Mouse (Mus musculus): Measurements from ENCODE around the gene Agrp.

Gene Agrp

DNA sequence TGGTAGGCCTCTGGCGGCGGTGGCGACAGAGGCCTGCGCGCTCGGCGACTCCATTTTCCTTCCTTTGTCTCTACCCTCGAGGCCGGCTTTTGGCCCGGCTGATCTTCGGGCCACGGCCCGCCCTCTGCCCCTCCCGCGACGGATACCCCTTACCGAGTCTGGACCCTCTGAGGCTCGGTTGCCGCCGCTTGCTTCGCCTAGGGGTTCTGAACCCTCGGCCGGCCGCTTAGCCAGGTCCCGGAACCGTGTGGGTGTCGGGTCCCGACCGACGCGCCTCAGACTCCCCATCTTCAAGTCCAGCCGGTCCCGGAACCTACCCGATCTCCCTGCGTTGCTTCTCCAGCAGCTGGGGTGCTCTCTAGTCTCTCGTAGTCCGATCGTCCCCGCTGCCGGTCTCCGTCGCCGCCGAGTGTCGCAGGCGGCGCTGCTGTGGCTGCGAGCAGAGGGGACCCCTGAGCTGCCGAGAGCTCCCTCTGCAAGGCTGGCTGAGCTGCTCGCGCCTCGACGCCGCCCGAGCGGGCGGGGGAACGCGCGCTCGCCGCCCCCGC is at the start of gene Agrp:
Gene Agrp, minus strand, starts transcription at position 431 of the 548 bp plus-strand sequence.
- peak; percentile 15 for DNase-seq (ENCODE audit: low spot score)

DNA sequence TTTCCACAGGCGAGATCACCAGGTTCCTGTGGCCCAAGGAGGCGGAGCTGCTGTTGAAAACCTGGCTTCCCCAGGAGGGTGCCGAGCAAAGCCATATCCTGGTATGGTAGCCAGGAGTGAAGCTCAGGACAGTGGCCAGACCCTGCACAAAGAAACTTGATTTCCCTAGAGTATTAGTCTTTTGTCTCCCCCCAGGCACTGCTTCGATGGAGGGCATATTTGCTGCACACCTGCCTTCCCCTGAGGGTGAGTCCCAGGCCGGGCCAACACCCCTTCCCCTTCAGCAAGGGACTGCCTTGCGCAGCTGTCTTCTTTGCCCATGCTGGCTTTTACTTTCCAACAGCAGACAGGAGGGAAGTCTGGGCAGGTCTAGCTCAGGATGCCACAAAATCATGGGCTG is 49.4 kb upstream of the Agrp start:
- DNase-seq (ENCODE audit: low spot score) = no peak

DNA sequence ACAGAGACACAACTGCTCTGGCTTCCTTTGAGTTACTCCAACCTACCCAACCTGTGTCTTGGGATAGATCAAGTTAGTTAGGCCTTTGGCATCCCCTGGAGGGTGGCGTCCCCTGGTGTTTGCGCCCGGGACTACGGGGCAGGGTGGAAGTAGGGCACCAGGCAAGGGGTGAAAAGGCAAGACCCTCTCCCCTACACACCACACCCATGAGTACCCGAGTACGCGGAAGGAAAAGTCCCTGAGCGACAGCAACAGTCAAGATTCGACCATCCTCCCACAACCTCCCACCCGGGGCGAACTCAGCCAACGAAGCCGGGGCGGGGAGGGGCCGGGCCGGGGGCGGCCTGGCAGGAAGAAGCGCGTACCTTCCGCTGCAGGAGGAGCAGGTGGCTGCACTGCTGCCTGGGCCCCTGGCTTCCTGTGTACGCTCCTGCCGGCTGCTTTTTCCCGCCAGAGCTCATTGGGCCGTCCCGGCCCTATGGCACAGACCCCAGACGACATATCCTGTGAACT is 48.7 kb upstream of the Agrp start, which contains the start of gene Carmil2:
Gene Carmil2, plus strand, starts transcription at position 479 of the 513 bp plus-strand sequence.
- no peak for DNase-seq (ENCODE audit: low spot score)

DNA sequence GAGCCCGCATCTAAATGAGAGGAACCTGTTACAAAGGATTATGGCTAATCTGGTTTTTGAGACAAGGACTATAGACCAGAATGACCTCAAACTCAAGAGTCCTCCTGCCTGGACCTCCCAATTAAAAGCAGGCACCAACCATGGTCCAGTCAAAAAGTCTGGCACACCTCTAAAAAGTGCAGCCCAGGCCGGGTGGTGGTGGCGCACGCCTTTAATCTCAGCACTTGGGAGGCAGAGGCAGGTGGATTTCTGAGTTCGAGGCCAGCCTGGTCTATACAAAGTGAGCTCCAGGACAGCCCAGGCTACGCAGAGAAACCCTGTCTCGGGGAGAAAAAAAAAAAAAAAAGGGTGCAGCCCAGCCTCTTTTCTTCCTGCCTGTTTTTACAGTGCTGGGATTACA is 48.1 kb upstream of the Agrp start:
- no peak for DNase-seq (ENCODE audit: low spot score)

DNA sequence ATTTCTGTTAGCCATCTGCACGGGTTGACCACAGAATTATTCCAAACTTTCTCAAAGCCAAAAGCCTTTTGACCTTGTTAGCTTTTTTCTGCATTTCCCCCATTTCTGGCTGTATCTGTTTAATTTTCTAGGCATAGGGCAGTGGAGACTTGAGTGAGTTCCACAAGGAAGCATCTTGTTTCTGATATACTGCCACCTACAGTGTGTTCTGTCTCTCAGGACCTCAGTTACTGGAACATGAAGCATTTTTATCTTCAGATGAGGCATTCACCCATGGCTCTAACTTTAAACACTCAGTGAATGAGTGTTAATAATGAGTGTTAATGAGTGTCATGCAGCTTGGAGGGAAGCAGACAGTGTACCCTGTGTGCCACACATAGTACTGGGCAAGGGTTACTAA is 40.7 kb upstream of the Agrp start:
- DNase-seq (ENCODE audit: low spot score) = no peak

DNA sequence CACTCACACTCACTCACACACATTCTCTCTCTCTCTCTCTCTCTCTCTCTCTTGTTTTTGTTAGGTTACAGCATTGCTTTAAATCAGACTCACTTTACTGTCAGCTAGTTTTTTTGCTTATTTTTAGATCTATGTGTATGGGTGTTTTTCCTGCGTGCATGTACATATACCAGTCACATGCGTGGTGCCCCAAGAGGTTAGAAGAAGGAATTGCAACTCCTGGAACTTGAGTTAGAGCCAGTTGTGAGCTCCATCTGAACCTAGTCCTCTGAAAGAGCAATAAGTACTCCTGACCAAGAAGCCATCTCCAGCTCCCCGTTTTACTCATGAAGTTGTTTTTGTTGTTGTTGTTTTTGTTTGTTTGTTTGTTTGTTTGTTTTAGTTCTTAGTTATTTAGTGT is 24.0 kb upstream of the Agrp start:
- no peak for DNase-seq (ENCODE audit: low spot score)

DNA sequence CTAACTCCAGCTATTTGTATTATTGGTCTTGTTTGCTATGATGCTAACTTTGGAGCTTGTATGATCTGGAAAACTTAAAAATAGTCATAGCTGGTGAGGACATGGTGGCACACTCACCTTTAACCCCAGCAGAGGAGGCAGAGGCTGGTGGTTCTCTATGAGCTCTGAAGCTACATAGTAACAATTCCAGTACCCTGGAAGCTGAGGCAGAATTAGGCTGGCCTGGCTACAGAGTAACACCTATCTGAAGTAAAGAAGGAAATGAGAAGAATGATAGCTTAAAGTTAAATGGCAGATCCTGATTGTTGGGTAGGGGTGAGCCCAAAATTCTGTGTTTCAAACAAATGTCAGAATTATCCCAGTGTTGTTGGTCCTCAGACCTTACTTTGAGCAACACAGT is 20.4 kb upstream of the Agrp start:
- DNase-seq (ENCODE audit: low spot score) = no peak

DNA sequence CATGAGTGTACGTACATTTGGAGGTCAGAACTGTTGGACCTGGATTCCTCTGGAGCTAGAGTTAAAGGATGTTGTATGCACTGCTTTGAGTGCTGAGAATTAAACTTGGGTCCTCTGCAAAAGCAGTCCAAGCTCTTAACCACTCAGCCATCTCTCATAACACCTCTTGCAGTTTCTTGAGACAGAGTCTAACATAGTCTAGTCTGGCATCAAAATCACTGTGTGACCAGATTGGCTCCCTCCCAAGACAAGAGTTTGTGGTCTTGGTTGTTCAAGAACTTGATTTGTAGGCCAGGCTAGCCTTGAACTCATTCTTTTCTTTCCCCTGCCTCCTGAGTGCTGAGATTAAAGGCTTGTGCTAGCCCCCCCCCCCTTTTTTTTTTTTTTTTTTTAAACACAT is 11.7 kb upstream of the Agrp start:
- no peak for DNase-seq (ENCODE audit: low spot score)

DNA sequence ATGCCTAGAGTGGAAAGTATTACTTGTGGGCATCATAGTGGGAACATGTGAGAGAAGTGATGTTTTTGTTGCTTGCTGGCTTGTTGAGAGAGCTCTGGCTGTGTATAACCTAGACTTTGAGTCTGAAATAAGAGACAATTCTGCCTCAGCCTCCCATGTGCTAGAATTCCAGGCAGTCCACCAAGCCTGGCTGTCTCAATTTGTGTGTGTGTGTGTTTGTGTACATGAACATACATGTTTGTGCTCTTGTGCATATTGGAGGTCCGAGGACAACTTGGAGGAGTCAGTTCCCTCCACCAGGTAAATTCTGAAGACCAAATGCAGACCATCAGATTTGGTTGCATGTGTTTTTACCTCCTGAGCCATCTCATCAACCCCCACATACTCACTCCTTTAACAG is 8.0 kb upstream of the Agrp start:
- no peak for DNase-seq (ENCODE audit: low spot score)

DNA sequence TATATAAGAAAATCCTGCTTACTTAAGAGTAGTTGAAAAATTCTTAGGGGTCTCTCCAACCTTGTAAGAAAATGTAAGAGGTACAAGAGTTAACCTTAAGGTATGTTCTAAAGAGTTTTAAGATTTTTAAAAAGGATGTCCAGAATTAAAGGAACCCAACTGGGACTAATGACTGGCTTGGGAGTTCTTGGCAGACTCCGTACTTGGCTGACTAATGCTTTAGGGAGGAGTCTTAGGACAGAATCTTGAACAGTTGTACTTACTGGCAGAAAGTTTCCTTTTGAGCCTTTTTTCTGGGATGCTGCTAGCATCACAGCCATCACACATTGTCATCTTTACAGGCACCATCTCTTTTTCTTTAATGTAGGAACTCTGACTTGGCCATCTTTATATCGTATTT is 3.3 kb upstream of the Agrp start:
- DNase-seq (ENCODE audit: low spot score) = no peak

DNA sequence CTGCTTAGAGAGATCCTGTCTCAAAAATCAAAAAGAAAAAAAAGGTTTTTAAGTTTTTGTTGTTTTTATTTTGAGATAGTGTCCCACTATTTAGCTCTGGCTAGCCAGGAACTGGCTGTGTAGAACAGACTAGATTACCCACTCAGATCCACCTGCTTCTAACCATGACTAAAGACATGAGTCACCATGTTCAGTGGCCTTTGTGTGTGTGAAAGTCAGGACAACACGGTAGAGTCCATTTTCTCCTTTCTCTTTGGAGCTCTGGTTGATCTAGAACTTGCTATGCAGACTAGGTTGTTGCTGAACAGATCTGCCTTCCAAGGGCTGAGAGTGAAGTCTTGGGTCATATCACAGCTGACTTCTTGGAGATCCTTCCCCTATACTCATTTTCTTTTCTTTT is 2.6 kb upstream of the Agrp start:
- no peak for DNase-seq (ENCODE audit: low spot score)

DNA sequence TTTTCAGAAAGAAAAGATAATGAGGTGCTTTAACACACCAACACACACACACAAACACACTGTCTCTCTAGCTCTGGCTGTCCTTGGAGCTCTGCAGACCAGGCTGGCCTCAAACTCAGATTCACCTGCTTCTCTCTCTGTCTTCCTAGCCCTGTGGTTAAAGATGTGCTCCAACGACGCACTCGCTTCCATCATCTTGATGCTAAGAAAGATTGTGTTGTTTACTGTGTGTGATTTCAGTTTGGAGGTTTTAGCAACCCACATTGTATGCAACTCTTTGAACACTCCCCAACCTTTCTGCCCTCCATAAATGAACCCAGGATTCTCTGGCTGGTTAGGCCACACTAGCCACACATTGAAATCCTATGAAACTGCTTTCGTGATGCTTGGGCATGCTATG is 1.3 kb upstream of the Agrp start:
- no peak for DNase-seq (ENCODE audit: low spot score)

DNA sequence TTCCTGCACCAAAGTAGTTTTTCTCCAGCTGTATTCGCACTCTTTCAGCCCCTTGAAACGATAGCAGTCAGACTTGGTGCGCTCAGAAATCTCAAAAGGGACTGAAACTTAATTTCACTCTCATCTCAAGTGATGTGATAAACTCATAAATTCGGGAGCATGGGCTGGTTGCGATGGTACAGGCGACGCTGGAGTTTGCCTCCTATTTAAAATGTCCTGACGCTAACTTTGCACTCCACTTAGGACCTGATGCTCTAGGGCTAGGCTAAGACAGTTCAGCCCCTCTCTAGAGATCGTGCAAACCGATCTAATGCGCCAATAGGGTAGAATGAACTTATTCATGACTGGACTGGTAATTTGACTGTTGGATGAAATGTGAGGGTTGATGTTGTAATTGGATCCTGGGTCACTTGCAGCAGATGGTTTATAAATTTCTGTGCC is 428 bp upstream of the Agrp start:
- no peak for DNase-seq (ENCODE audit: low spot score)

DNA sequence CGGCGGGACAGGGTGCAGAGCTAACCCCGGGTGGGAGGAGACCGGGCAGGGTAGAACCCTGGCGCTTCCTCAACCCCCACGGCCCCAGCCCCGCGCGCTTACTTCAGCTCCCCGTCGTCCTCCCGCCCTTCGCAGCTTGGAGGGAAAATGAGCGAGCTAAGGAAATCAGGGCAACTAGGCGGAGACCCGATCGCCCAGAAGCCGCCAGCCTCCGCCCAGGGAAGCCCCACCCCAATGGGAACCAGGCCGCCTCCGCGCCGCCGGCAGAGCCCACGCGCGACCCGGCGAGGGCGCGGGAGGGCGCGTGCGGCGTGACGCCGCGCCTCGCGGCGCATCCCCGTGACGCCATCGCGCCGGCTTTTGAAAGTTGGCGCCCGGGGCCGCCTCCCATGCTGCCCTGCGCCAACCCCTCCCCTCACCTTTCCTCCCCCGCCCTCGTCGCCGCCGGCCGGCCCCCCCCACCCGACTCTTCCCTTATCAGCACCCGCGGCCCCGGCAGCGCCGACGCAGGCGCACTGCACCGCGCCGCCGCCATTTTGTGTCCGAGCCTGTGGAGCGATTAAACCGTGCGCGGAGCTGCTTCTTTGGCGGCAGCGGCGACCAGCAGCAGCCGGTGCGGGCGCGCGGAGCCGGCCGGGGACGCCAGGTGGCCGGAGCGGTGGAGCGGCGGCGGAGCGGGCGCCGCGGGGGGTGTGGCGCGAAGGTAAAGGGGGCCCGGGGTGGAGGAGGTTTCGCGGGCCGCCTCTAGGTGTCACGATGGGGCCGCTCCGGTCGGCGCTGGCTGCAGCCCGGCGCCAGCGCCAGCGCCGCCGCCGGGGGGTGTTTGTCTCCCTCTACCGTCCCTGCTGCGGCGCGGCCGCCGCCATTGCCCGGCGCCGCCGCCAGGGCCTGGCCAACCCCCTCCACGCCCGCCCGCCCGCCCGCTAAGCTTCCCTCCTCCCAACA is 903 bp downstream of the Agrp start, which contains the start of gene Ctcf:
Gene Ctcf, plus strand, starts transcription at position 551 of the 945 bp plus-strand sequence.
- DNase-seq (ENCODE audit: low spot score) = peak; percentile 81

DNA sequence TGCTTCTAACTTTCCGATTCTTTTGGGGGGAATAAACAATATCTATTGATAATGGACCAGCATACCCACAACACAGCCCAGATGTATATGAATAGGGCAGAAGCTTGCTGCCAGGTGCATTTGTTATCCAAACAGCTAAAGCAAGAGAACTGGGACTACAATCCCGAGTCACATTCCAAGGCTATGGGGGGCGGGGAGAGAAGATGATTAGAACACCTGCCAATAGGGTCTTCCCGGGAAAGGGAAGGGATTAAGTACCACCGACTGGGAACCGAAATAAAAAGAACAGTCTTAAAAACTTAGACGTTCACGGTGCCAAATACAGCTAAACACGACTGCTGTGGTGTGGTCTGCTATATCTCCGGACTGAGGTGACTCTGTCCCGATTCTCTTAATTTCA is 1.7 kb downstream of the Agrp start:
- no peak for DNase-seq (ENCODE audit: low spot score)

DNA sequence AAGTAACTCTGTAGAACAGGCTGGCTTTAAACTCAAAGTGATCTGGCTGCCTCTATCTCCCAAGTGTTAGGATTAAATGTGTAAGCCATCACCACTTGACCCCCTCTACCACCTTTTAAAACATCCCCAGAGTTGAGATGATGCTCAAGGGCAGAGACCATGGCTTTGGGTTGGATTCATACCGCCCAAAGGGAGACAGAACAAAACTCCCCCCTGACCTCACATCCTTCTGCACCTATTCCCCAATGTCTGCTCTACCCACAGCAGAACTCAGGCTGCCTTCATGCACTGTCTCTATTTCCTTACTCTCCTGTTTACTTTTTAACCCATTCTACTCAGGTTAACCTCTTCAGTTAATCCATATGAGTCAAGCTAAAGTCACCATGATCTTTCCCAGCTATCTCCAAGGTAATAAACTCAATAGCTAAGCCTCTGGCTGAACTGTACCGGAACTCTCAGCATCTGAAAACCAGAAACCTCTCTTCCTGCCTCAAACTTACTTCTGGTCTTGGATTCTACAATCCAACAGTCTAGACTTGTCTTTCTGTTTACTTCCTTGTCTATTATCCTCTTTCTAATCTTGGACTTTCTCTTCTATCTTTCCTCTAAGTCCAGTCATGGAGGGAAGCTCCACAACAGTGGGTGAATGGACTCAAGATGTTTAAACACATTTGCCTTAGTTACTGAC is 2.3 kb downstream of the Agrp start:
- DNase-seq (ENCODE audit: low spot score) = no peak

DNA sequence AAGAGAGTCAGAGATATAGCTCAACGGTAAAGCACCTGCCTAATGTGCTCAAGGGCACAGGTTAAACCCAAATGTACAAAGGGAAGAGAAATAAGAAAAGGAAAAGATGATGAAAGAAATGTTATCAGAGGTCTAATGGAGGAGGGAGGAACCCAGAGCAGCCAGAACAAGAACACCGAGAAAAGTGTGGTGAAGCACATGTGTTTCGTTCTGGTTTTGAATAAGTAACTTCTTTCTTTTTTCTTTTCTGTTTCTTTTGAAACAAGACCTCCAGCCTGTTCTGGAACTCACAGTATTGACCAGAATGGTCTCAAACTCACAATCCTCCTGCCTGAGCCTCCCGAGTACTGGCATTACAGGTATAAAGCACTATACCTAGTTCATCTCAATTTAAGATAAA is 7.9 kb downstream of the Agrp start:
- DNase-seq (ENCODE audit: low spot score) = no peak

DNA sequence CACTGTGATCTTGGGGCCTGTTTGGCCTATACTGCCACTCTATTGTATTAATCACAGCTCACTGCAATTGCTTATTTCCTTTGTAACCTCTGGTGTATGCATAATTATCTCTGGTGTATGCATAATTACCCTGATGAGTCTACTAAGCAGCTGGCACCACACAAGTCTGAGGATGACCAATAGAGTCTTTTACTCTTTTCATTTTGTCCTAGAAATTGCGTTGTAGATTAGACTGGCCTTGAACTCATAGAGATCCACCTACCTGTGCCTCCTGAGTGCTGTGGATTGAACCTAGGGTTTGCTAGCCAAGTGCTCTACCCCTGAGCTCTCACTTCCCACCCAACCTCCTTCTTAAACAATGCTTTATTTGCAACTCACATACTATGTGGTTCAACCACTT is 11.1 kb downstream of the Agrp start:
- DNase-seq (ENCODE audit: low spot score) = no peak

DNA sequence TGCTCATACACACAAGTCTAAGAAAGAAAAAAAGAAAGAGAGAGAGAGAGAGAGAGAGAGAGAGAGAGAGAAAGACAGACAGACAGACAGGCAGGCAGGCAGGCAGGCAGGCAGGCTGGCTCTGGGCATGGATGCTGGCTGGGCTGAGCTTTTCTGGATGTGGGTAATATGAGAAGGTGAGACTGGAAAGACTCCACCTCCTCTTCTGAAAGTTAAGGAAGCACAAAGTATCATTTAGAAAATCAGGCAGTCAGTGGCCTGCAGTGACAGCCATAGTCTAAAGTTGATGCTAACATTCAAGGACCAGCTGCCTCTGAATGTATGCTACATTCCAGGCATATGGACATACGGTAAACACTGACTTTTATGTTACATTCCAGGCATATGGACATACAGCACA is 12.4 kb downstream of the Agrp start:
- no peak for DNase-seq (ENCODE audit: low spot score)

DNA sequence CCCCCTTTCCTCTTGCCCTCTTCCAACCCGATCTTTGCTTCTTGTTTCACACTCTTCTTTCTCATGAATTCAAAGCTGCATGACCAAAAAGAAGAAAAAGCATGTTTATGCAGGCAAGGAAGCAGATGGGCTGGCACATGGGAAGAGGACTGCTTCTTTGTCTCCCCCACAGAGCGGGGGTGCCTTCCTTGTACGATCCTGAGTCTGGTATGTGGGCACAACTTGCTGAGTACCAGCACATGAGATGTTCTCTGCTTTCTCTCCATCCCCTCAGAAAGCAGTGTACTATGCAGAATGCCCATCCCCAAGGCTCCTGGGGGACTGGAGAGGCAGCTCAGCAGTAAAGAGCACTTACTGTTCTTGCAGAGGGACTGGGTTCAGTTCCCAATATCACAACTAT is 12.8 kb downstream of the Agrp start:
- no peak for DNase-seq (ENCODE audit: low spot score)

DNA sequence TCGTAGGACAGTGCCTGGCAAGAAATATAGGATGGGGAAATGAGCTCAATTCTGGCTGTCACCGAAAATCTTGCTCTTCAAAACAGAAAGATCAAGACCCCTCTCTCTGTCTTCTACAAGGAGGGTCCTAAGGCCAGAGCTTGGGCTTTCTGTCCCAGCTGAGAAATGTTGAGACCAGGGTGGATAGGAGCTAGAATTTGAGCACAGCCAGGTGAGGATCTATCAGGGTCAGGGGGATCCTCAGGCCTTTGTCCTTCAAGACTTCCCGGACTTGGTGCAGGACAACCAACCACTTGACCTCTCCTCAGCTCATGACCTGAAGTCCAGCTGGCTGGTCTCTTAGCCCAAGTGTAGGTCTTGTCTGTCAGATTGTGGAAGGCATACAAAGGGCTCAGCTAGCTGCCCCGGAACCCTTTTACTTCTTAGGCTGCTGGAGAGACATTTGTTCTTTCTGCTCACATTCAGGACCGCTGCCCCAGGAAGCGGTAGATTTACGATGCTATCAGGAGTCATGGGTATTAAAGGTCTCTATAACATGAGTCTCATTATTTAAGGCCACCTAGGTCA is 13.4 kb downstream of the Agrp start:
- no peak for DNase-seq (ENCODE audit: low spot score)

DNA sequence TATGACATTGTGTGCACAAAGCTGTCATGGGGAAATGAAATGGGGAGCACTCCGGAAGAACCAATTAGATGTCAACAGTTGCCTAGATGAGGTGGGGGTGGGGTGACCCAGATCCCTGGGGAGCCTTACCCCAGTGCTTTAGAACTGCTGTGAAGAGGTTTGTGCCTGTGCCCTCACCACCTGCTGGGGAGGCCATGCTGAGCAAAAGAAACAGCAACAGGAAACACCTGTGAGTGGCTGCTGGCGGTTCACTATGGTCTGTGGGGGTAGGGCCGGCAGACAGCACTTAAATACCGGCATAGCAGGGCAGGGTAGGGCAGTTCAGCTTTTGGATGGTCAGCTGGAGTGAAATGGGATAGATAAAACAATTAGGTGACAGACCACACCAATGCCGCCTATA is 14.1 kb downstream of the Agrp start:
- DNase-seq (ENCODE audit: low spot score) = no peak

Measured in ovary, adult 18-20 months (tissue).